Mouse (Mus musculus) right cerebral cortex, postnatal 14 days (tissue): ENCODE results near the gene Hcar1.
A peak's percentile ranks its signal among the peaks of the same experiment; 100 is the strongest.

ENCODE experiments used
- DNase-seq: peaks from one replicate; pipeline ENCODE4 v3.0.0; 2022

Hcar1 gene

DNA sequence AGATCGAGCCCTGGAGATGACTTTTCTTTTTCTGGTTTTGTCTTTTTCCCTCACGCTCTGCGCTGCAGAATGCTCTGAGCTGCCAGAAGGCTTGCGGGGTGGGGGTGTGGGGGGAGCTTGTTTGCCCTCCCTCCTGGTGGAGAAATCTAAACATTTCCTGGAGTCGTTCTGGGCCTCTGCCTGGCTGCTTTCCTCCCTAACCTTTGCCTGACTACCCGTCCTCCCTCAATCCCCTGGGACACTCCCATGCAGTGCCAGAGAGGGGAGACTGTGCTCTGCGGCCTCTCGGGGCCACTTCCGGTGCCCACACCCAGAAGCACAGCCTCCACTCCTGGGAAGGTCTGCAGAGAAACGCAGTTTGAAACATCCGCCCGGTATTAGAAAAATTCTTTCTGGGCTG is at the start of gene Hcar1:
Gene Hcar1 (minus strand): TSS at position 93 of the 400 bp plus-strand sequence.
- DNase-seq, result no peak

DNA sequence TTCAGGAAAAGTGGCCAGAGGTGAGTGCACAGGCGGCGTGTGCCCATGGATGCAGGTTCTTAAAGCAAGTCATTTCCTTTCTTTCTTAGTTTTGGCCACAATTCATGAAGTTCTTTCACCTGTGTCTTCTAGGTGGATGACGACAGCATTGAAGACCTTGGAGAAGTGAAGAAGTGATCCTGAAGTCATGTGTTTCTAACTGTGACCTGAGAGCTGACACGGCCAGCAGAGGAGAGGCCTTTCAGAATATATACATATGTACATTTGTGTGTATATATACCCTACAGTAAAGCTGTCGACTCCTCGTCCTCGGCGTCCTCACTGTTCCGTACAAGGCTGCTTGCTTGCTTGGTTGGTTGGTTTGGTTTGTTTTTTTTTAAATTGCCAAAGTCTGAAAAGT is 47.3 kb upstream of the Hcar1 start, which contains the start of gene Gm43518:
Gene Gm43518 (plus strand): TSS at position 301 of the 400 bp plus-strand sequence.
- no peak for DNase-seq

DNA sequence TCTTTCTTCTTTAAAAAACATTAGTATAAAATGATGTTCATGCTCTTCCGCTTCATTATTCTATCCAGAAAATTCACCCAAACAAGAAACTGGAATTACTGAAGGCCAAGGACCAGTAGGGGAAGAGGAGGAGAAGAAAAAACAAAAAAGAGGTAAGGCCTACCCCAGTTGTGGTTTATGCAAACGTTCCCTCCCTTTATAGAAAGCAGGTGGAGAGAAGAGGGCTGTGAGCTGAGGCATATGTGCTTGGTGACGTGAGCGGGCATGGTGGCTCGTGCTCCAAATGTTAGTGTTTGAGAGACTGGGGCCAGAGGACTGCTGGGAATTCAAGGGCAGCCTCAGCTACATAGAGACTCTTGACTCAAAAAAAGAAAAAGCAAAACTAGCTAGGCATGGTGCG is 42.3 kb upstream of the Hcar1 start:
- no peak for DNase-seq

DNA sequence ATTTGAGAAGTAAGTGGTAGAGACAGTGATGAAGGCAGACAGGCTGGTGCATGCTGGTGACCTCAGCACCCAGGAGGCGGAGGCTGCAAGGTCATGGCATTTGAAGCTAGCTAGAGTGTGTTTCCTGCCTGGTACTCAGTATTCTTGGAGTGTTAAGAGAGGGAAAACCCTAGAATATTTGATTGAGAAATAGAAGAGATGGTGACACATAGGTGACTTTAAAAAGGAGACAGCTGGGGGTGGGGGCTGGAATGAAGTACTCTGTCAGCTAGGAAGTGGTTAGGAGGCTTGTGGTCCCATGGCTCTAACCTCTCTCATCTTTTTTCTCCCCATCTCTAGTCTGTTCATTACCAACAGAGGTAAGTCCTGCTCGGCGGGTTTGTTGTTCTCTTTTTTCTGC is 35.0 kb upstream of the Hcar1 start:
- DNase-seq, result no peak

DNA sequence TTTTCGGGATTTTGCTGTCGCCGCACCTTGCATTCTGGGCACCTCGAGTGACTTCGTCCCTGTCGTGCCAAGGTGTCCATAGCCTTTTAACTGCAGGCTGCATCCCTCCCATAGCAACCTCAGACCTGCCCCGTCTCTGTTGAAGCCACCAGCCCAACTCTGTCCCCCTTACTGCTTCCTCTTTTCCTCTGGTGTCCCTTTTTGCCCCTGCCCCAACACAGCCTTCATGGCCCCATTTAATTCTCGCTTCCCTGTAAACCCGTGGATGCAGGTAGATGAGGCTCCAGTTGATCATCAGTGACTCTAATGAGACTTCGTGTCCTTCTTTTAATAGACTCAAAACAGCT is 27.8 kb upstream of the Hcar1 start:
- no peak for DNase-seq

DNA sequence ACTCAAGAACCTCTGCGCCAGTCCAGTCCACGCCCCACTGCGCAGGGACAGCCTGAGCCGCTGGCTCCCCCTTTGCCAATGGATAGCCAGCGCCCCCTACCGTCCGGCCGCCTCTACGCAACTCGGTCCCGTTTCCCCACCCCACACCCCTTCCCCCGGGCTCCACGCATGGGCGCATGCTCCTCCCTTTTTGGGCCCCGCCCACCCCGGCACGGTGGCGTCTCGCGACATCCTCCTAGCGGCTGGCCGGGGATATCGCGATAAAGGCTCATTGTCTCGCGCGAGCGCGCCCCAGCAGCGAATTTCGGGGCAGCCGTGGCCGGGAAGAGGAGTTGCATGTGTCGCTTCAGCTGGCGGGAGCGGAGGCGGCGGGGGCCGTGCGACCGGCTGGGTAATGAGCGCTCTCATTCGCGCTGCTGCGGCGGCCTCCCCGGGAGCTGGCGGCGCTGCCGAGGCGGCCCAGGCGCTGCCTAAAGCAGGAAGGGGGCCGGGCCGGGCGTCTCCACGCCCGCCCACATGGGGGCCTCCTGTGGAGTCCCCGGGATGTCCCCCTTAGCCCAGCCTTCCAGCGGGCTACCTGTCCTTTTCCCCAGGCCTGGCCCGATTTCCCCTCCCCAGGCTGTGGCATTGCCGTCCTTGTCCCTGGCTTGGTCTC is 27.3 kb upstream of the Hcar1 start, which contains the start of gene Denr:
Gene Denr (plus strand): TSS at position 200 of the 655 bp plus-strand sequence.
- DNase-seq, result peak; percentile 100

DNA sequence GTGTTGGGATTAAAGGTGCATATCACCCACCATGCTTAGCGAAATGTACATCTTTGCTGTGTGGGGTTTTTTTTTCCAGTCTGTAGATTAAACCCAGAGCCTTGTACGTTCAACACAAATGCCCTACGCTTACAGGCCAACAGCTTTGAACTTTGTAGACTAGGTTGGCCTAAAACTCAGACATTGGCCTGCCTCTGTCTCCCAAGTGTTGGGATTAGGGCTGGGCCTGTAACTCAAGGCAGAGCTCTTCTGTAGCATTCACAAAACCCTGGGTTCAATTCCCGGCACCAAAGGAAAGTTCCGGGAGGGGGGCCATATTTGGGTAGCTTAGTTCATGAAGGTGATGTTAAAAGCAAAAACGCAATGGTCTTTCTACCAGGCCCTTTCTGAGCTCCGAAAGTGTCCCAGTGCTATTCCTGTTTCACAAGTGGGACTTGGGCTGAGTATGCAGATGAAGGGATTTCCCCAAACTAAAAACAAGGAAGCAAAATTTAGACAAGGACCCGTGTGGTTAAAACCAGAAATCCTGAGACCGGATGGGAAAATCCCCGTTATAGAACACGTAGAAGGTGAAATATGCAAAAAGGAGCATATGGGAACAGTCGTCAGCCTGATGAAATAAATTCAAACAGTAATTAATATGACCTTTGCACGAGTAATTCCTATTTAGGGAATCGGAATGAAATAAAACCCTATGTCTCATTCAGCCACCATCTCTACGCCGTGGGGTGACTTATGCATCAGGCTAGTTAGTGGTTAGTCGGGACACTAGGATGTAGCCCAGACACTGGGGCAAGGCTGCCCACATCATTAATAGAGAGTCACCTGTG is 26.5 kb upstream of the Hcar1 start:
- DNase-seq, result no peak

DNA sequence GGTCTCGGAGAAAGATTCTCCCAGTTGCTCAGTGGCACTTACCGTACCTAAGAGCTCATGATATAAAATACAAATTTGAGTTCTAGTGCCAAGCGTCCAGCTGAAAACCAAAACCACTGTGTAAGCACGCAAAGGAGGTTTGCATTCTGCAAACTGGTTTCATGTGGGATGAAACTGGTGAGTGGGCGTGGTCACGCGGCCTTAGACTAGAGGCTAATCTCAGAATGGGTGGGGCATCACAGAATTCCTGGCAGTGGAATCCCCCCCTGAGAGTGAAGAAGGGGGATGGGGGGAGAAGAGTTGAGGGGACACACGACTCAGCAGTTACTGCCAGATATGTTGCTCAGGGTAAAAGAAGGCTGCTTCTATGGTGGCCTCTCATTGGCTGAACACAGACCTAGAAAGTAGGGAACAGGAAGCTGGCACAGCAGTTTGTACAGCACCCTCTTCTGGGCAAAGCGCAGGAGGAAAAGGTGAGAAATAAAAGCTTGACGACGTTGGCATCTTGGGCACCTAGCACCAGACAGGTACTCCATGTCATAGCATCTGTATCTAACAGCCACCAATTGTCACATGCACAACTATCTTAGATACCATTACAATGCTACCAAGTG is 24.3 kb upstream of the Hcar1 start:
- DNase-seq, result no peak

DNA sequence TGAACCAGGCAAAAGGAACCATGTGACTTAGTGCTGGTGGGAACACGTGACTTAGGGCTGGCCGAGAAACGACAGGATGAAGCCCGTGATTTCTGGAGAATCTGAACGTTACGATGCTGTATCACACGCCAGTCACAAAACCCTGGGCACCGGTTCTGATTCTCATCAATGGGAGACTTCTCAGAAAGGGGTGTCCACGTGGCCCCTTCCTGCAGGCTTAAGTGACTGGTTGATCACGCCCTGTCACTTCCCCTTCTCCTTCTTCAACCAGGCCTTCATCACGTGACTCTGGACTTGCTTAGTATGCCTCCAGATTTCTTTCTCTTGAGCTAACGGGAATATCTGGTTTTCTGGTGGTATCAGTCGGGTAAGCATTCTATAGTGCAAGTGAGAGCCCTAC is 17.5 kb upstream of the Hcar1 start:
- DNase-seq, result no peak

DNA sequence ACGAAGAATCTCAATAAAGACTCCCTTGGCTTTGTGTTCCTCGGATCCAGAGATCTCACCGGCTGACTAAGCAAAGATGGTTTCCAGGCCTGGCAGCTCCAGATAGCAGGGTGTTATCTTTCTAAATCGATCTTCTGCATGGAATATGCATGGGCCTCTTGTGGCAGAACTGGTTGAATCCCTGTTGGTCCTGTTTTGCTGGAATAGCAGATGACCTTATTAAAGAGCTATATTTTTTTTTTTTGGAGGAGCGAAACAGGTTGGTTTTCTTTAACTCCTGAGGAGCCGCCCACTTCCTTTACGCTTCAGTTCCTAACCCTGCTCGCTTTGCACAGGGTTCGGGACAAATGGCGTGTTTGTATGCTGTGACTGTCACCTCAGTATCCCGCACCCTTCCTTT is 16.6 kb upstream of the Hcar1 start:
- DNase-seq, result no peak

DNA sequence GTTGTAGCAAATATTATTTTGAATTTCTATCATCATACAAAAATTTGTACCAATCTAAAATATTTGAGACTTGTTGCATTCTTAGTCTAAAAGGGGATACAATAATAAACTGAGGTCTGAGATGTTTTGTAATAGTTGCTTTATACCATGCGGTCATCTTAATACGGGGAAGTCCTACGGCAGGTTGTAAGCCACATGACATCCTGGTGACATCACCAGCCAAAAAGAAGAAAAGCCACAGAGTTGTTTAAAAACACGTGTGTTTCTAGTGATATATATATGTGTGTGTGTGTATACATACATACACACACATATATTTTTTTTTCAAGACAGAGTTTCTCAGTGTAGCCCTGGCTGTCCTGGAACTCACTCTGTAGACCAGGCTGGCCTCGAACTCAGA is 13.7 kb upstream of the Hcar1 start:
- DNase-seq, result no peak

DNA sequence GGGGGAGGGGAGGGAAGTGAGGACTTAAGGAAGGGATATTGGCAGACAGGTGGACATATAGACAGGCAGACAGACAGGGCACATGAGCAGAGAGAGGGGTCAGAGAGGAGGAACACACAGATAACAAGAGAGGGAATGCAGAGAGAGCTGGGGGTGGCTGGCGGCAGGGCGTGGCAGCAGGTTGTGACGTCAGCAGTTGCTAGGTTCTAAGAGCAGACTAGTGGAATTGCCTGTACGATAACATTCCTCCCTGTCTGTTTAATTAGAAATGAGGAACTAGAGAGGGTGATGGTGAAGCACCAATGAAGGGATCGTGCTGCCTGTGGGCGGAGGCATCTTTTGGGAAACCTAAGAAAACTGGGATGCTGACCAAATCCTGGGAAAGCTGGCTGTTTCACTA is 11.8 kb upstream of the Hcar1 start:
- peak; percentile 57 for DNase-seq

DNA sequence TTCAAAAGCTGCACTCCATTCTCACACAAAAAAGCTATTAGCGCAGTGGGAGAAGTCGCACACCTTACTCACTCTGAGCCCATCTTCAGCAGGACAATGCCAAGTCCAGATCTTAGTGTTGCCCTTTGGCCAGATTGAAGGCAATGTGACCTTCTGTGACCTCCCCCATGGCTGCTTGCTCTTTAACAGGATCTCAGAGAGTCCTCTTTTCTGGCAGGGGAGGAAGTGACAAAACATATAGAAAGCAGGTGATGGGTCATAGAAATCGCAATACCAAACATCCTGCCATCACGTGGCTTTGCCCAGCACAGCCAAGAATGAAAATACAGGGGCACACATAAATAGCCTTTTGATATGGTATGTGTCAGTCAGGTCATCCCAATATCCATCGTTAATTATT is 11.2 kb upstream of the Hcar1 start:
- DNase-seq, result no peak

DNA sequence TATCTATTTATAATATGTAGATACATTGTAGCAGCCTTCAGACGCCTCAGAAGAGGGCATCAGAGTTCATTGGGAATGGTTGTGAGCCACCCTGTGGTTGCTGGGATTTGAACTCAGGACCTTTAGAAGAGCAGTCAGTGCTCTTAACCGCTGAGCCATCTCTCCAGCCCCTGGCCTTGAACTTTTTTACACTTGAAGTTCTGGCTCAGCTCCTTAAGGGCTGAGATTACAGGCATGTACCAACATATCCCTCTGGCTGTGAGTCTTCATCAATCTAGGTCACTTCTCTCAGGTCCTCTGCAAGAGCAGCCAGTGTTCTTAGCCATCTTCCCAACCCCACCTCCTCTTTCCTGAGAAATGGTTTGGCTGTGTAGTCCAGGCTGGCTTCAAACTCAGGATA is 10.5 kb upstream of the Hcar1 start:
- DNase-seq, result no peak

DNA sequence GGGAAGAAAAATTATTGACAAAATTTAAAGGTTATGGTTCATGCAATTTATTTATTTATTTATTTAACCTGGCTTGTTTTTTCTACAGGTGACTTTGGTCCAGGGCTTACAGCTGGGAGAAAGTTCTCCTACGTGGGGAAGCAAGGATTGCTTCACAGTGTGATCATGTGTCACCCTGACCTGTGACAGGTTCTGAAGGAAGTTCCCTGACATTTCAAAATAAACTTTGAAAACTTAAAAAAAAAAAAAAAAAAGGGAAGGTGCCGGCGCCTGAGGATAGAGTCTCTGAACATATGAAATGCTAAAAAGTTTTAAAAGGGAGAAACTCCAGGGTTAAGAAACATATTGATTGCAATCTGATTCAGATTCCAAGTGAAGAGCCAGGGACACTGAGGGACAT is 6.5 kb upstream of the Hcar1 start:
- DNase-seq, result no peak

DNA sequence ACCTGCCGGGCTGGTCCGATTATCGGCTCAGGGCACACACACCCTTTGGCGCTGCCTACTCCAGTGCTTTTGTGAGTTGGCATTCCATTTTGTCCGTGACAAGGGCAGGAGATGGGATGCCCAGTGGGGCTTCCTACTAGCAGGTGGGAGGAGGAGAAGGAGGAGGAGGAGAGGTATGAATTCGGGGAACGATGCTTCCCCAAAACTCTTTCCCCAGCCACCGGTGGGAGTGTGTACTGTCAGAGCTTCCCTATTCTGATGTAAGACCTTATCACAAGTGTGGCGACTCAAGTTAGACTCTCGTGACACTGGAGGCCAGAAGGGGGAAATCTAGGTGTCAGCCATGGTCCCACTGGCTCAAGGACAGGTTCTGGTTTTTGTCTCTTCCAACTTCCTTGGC is 4.5 kb upstream of the Hcar1 start:
- DNase-seq, result no peak

DNA sequence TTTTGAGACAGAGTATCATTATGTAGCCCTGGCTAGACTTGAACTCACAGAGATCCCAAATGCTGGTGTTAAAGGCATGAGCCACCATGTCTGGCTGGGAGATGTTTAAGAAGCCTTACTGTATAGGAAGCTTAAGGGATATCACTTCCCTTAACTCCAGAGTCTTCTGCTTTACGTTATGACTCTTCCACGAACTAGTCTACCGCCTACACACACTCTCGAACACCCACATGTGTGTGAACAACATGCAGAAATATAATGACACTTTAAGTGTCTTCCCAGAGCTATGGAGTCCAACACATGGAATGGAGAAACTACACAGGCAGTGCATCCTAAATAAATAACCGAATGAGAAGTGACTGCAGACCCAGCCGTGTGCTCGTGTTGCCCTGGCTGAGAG is 4.1 kb upstream of the Hcar1 start:
- no peak for DNase-seq

DNA sequence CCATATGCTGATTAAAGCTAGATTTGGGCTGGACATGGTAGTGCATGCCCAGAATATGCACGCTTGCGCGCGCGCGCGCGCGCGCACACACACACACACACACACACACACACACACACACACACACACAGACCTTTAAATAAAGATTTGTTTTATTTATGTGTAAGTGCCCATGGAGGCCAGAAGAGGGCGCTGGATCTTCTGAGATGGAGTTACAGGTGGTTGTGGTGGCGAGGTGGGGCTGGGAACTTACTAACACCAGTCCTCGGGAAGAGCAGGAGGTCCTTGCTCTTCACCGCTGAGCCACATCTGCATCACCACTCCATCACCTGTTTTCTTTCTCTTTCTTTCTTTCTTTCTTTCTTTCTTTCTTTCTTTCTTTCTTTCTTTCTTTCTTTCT is 958 bp upstream of the Hcar1 start:
- DNase-seq, result no peak

DNA sequence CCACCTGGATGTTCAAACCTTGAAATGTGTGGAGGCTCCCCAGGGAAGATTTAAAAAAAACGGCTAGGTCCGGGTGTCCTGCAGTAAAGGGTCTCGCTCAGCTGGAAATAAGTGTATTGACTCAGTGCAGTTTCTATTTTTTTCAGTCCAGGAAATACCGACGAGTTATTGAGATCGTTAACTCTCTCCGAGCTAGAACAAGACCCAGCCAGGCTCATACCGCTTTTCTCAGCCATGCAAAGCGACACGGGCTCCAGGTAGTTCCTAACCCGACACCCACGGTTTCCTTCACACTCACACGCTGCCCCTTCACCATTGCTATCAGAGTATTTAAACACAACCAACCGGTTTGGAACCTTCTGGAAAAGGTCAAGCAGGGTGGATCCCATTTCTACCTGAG is 1.8 kb downstream of the Hcar1 start:
- DNase-seq, result no peak

DNA sequence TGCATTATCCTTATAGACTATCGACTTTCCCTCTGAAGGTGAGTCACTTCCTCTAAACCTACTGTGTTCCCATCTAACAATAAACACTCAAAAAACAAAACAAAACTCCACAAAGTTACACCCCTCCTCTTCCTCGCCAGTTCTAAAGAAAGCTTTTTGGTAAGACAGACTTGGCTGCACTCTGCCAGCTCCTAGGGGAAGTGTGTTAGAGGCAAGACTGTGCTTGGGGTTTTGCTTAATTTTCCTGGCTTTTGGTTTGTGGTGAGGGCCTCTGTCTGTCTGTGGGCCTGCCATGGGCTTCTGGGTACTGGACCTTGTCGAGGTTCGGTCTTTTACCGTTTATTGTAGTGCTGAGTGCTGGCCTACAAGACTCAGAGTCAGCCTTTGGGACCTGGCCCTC is 5.6 kb downstream of the Hcar1 start:
- no peak for DNase-seq

DNA sequence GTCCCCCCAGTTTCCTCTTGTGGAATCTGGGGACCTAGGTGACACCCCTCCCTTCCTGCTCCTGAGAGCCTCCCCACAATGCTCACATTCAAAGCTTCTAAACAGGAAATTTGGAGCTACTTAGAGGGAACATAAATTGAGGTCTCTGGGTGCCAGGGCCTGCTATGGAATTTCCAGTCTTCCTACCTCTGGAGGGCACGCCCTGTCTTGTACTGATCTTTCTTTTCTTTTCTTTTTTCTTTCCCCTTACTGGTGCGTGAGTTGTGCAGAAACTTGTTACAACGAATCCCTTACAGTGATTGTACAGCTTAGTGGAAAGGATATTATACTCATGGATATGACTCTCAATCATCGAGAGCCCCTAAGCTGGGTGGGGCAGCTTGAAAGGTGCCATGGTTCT is 10.2 kb downstream of the Hcar1 start:
- no peak for DNase-seq

DNA sequence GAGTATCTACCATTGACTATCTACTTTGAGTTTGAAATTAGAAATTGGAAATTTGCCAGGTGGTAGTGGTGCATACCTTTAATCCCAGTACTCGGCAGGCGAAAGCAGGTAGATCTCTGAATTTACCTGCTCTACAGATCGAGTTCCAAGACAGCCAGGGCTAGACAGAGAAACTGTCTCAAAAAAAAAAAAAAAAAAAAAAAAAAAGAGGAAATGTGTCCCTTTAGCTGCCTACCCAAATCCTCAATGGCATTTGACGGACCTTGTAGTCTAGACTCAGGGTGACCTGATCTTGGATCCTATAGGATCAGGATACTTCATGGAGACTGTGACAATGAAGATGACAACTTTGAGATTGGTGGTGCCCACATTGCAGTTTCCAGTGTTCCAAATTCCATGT is 13.4 kb downstream of the Hcar1 start:
- DNase-seq, result no peak

DNA sequence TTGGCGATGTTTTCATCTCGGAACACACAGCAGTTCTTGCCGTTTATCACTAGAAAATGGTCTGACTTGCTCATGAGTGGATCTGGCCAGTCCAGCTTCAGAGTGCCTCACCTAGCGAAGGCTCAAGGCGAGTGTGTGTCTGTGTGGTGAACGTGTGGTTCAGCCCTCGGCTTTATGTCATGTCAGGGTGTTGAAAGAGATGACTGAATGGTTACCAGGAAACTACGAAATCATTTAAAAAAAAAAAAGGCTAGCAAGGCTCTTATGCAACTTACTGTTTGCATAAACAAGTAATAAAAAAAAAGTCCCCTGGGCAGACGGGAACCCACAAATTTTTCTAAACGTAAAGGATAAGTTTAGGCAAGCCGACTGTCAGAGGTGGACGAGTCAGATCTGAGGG is 14.5 kb downstream of the Hcar1 start, which contains the start of gene Hcar2:
Gene Hcar2 (minus strand): TSS at position 135 of the 400 bp plus-strand sequence.
- DNase-seq, result no peak

DNA sequence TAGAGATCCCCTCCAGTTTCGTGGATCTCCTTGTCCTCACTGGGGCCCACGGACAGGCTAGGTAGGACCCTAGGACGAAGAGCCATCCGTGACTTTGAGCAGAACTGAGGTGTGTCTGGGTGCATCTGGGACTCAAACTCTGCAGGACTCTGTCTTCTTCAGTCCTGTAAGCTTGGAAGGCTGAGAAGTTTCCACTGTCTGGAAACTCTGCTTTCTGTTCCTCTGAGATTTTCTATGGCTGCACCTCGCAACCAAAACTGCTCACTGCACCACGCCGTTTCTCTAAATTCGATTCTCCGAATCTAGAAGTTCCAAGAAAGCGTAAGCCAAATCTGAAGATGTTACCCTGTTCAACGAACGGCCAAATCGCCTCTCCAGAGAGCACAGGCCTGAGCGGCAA is 15.9 kb downstream of the Hcar1 start:
- no peak for DNase-seq
